8 mouse cellular contexts compared by ENCODE assay signal in the genomic region with DNA sequence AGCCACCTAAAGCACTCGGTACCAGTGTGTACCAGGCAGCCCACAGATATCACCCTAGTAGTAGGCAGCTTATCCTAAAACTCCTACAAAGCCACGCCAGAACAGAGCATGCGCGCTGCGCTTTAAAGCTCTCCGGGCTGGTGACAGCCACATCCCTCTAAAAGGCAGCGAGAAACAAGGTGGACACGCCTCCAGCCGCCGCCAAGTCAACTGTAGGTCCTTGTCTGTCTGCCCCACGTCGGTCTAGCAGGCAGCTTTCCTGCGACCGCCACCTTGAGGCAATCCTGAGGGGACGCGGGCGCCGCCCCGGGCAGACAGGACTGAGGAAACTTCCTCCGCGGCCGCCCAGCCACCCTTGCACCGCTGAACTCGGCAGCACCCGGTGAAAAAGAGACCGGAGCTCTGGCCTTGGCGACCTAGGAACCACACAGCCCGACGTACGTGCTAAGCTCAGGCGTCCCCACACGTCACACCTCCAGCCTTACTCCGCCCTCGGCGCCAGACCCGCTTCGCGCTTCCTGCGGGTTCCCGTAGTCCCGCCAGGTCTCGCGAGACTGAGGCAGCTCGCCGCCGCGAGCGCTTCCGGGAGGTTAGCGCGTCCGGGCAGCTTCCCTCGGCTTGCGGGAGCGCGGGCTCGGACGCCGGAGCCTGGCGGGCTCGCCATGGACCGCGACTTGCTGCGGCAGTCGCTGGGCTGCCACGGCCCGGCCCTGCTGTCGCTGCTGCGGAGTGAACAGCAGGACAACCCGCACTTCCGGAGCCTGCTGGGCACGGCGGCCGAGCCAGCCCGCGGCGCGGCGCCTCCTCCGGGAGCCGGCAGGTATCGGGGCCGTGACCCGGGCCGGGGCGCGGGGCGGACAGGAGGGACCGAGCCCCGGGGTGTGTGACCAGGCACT. TPM values are rescaled to one million over a fixed set of nuclear protein-coding genes. Genes with fewer than 3 reads are reported as not detected.
DNase-seq lines count a peak whose midpoint lies in the region; ATAC-seq and TF ChIP-seq lines count a peak whose summit lies in the region.

Gene Ttc14, plus strand, starts transcription at position 216 of the 896 bp plus-strand sequence.

- H3K36me3 ChIP-seq in G1E (replicated peaks), result peaks cover 28% of the 10 kb centered on the region
- peaks cover 5% of the 10 kb centered on the region; the same call in 1 of the 2 replicates for H3K36me3 ChIP-seq in forebrain, embryonic 16.5 days (ENCODE audit: control insufficient read depth, insufficient read depth)
- H3K36me3 ChIP-seq in lung, embryonic 14.5 days (ENCODE audit: insufficient read depth), result peaks cover 11% of the 10 kb centered on the region
- H3K36me3 ChIP-seq in thymus, adult 2 months (ENCODE audit: control insufficient read depth, insufficient read depth, low read length), result peaks cover 12% of the 10 kb centered on the region

- H3K27me3 ChIP-seq in G1E (ENCODE audit: insufficient read depth, low read length), result peaks cover 4% of the 10 kb centered on the region; the same call in 1 of the 2 replicates
- no peaks in the 10 kb centered on the region for H3K27me3 ChIP-seq in forebrain, embryonic 16.5 days (replicated peaks; ENCODE audit: control insufficient read depth, insufficient read depth, low read length)
- H3K27me3 ChIP-seq in lung, embryonic 14.5 days (ENCODE audit: insufficient read depth, low read length), result no peaks in the 10 kb centered on the region
- H3K27me3 ChIP-seq in thymus, adult 2 months (ENCODE audit: control insufficient read depth, insufficient read depth, low read length), result no peaks in the 10 kb centered on the region

- H3K9me3 ChIP-seq in G1E (replicated peaks), result peaks cover 2% of the 10 kb centered on the region; the same call in 1 of the 2 replicates
- H3K9me3 ChIP-seq in forebrain, embryonic 16.5 days (ENCODE audit: control insufficient read depth, low read length), result no peaks in the 10 kb centered on the region
- H3K9me3 ChIP-seq in lung, embryonic 14.5 days (ENCODE audit: low read depth, low read length), result no peaks in the 10 kb centered on the region

- under 1% methylated on average over 88 of the region's 90 CpGs for WGBS in forebrain, embryonic 16.5 days
- under 1% methylated on average over 90 of the region's 90 CpGs for WGBS in lung, embryonic 14.5 days
- under 1% methylated on average over 90 of the region's 90 CpGs for WGBS in olfactory bulb, adult 2 months
- under 1% methylated on average over 90 of the region's 90 CpGs for WGBS in thymus, adult 2 months

- peak; percentile 90 for DNase-seq in G1E (ENCODE audit: low spot score)
- peak; percentile 97 to 99 for DNase-seq in cerebellum, adult 18-20 months
- peak; percentile 99 to 100 for DNase-seq in heart, postnatal 36 days
- DNase-seq in layer of hippocampus, adult 2 months (ENCODE audit: low spot score in 2 of 2), result peak; percentile 96 to 99
- DNase-seq in lung, embryonic 14.5 days, result peak; percentile 98
- peak; percentile 99 for DNase-seq in thymus, adult 2 months

- peak within 1 kb of the TSS; percentile 95 for H3K9ac ChIP-seq in forebrain, embryonic 16.5 days (replicated peaks; ENCODE audit: low read depth, low read length)
- peak within 1 kb of the TSS; percentile 97 for H3K9ac ChIP-seq in lung, embryonic 14.5 days

- peak; percentile 91 for TF ChIP-seq POLR2A in olfactory bulb, adult 2 months (IDR thresholded peaks at IDR 0.05; ENCODE audit: insufficient read depth, low read depth, low read length)
- TF ChIP-seq POLR2A in thymus, adult 2 months (IDR thresholded peaks at IDR 0.05; ENCODE audit: control insufficient read depth, extremely low read depth, insufficient read depth, low read length, poor library complexity), result peak; percentile 66; the same call in 1 of the 2 replicates

- peak within 1 kb of the TSS; percentile 100 for H3K27ac ChIP-seq in forebrain, embryonic 16.5 days (ENCODE audit: low read length)
- H3K27ac ChIP-seq in layer of hippocampus, adult 2 months, result peak within 1 kb of the TSS; percentile 99
- peak within 1 kb of the TSS; percentile 99 for H3K27ac ChIP-seq in lung, embryonic 14.5 days (ENCODE audit: low read depth)
- peak within 1 kb of the TSS; percentile 86 for H3K27ac ChIP-seq in olfactory bulb, adult 2 months (ENCODE audit: insufficient read depth, low read depth, low read length)
- peak within 1 kb of the TSS; percentile 77 for H3K27ac ChIP-seq in thymus, adult 2 months (ENCODE audit: control insufficient read depth, insufficient read depth, low read length)

- TF ChIP-seq CTCF in G1E (IDR thresholded peaks at IDR 0.05; ENCODE audit: low read depth, low read length), result no peak
- peak; percentile 69 for TF ChIP-seq CTCF in layer of hippocampus, adult 2 months (conservative IDR thresholded peaks at IDR 0.05)
- peak; percentile 59 for TF ChIP-seq CTCF in lung, embryonic 14.5 days (IDR thresholded peaks at IDR 0.05; ENCODE audit: low read depth)
- peak; percentile 39; the same call in 1 of the 2 replicates for TF ChIP-seq CTCF in olfactory bulb, adult 2 months (IDR thresholded peaks at IDR 0.05; ENCODE audit: insufficient read depth, low read depth, low read length)
- TF ChIP-seq CTCF in thymus, adult 2 months (IDR thresholded peaks at IDR 0.05; ENCODE audit: borderline replicate concordance, control insufficient read depth, extremely low read depth, insufficient read depth, low read length, poor library complexity), result 0 out of 2 replicates have a peak, but pooled peaks have one; percentile 41

- H3K4me3 ChIP-seq in G1E (ENCODE audit: low read depth, low read length), result peak within 1 kb of the TSS; percentile 96
- peak within 1 kb of the TSS; percentile 97 for H3K4me3 ChIP-seq in forebrain, embryonic 16.5 days (replicated peaks; ENCODE audit: low read length)
- H3K4me3 ChIP-seq in layer of hippocampus, adult 2 months, result peak within 1 kb of the TSS; percentile 93
- peak within 1 kb of the TSS; percentile 95 for H3K4me3 ChIP-seq in lung, embryonic 14.5 days (ENCODE audit: low read depth, low read length)
- H3K4me3 ChIP-seq in olfactory bulb, adult 2 months (ENCODE audit: insufficient read depth, low read depth, low read length), result peak within 1 kb of the TSS; percentile 96
- peak within 1 kb of the TSS; percentile 69 for H3K4me3 ChIP-seq in thymus, adult 2 months (ENCODE audit: control insufficient read depth, insufficient read depth, low read length)

- intact Hi-C loops in heart, postnatal 36 days (cut with DNase I), result loop anchor here (5.0 to 10.0 kb wide), 2 partner anchors 217 to 1065 kb away; partner anchors contain the start of genes Fxr1, Mrpl47 and Ndufb5

- peak within 1 kb of the TSS; percentile 79 for H3K4me2 ChIP-seq in forebrain, embryonic 16.5 days (ENCODE audit: low read length)
- H3K4me2 ChIP-seq in lung, embryonic 14.5 days, result peak within 1 kb of the TSS; percentile 56

- peak; percentile 87 for ATAC-seq in G1E (ENCODE audit: extremely low read depth, insufficient number of reproducible peaks, low FRiP score, poor library complexity, severe bottlenecking)
- ATAC-seq in forebrain, embryonic 16.5 days, result peak; percentile 99
- peak; percentile 99 for ATAC-seq in lung, embryonic 14.5 days (ENCODE audit: insufficient read depth)

- peaks cover 24% of the 10 kb centered on the region for H3K4me1 ChIP-seq in G1E (ENCODE audit: insufficient read depth, low read depth, low read length)
- peaks cover 16% of the 10 kb centered on the region for H3K4me1 ChIP-seq in forebrain, embryonic 16.5 days (replicated peaks; ENCODE audit: control insufficient read depth, insufficient read depth, low read length)
- no peaks in the 10 kb centered on the region; the same call in 1 of the 2 replicates for H3K4me1 ChIP-seq in lung, embryonic 14.5 days (ENCODE audit: insufficient read depth)
- H3K4me1 ChIP-seq in olfactory bulb, adult 2 months (ENCODE audit: control insufficient read depth, insufficient read depth, low read length), result no peaks in the 10 kb centered on the region
- H3K4me1 ChIP-seq in thymus, adult 2 months (replicated peaks; ENCODE audit: control insufficient read depth, insufficient read depth, low read length), result no peaks in the 10 kb centered on the region

RNA-seq across cellular contexts. Expression of gene Ttc14, which starts in this region (rescaled TPM):
- total RNA-seq in G1E (2014; fragmentation: Nextera tagmentation) (64.7 and 73.2 TPM in 2 replicates), G1E (2017) (99.6 and 112 TPM in 2 replicates)
- 30.7 and 30.8 TPM in 2 replicates for polyA plus RNA-seq in G1E (2012)
- polyA plus RNA-seq in forebrain, embryonic 16.5 days (2015; fragmentation: Nextera tagmentation; extraction: Ambion mirVana), result 73.3 and 75.6 TPM in 2 replicates
- 10 to 100 TPM; 17.4 to 19.1 TPM for total RNA-seq in heart, postnatal 36 days (2021)
- 100 to 1,000 TPM in 1 of 2 experiments, 10 to 100 TPM in 1; 80.7 to 101 TPM for total RNA-seq in layer of hippocampus, adult 2 months (2021)
- 65.9 and 70.1 TPM in 2 replicates for polyA plus RNA-seq in lung, embryonic 14.5 days (2014; fragmentation: Nextera tagmentation; extraction: Ambion mirVana)
- 31.3 TPM in 1 of 2 replicates, not detected in the other for polyA plus RNA-seq in olfactory bulb, adult 2 months (2012; ENCODE audit: insufficient read depth, insufficient read length, low replicate concordance, missing spikeins)
- 61.7 and 90.6 TPM in 2 replicates for polyA plus RNA-seq in thymus, adult 2 months (2012; rRNA removed)

Comparison
In these comparisons a context has a peak if more than half of its experiments do, and no peak if none do; other contexts are left out.
1. Peak in every context shown above with its lines: DNase-seq, ATAC-seq, H3K4me3 ChIP-seq and H3K27ac ChIP-seq.